ENCODE assay signal across 23 mouse cellular contexts in genomic region chr12:16780320-16780719, GRCm38 (mm10). TPM values are rescaled to one million over a fixed set of nuclear protein-coding genes. Genes with fewer than 3 reads are reported as not detected.
DNase-seq lines count a peak whose midpoint lies in the region; ATAC-seq and TF ChIP-seq lines count a peak whose summit lies in the region.
"Had no signal": no experiment of that assay in that cellular context is flagged by ENCODE, and none has a peak within 500 bp of the region (broad histone marks: within the 10 kb centered on the region; RNA-seq: fewer than 3 reads in every experiment).

No protein-coding gene starts in this region.

- no peaks in the 10 kb centered on the region for H3K36me3 ChIP-seq in intestine, embryonic 16.5 days (ENCODE audit: control insufficient read depth, insufficient read depth, low read length)
- H3K36me3 ChIP-seq in intestine, postnatal 0 days (ENCODE audit: control insufficient read depth, insufficient read depth) = no peaks in the 10 kb centered on the region
- no peaks in the 10 kb centered on the region for H3K36me3 ChIP-seq in liver, embryonic 12.5 days
- H3K36me3 ChIP-seq: embryonic facial prominence, embryonic 12.5 days; forebrain, embryonic 12.5 days; G1E had no signal

- H3K4me2 ChIP-seq in intestine, embryonic 16.5 days (ENCODE audit: low read depth, low read length) = no peak overlapping the region
- H3K4me2 ChIP-seq in intestine, postnatal 0 days (replicated peaks; ENCODE audit: low read depth) = no peak overlapping the region
- no peak overlapping the region for H3K4me2 ChIP-seq in liver, embryonic 12.5 days
- H3K4me2 ChIP-seq: embryonic facial prominence, embryonic 12.5 days; forebrain, embryonic 12.5 days had no signal

- TF ChIP-seq CTCF in intestine, postnatal 0 days (IDR thresholded peaks at IDR 0.05; ENCODE audit: low read depth) = no peak

- H3K9me3 ChIP-seq in intestine, embryonic 16.5 days (ENCODE audit: control insufficient read depth, low read length) = no peaks in the 10 kb centered on the region
- no peaks in the 10 kb centered on the region for H3K9me3 ChIP-seq in intestine, postnatal 0 days (ENCODE audit: control insufficient read depth)
- no peaks in the 10 kb centered on the region for H3K9me3 ChIP-seq in liver, embryonic 12.5 days (replicated peaks)
- H3K9me3 ChIP-seq: embryonic facial prominence, embryonic 10.5 days; embryonic facial prominence, embryonic 12.5 days; forebrain, embryonic 10.5 days; forebrain, embryonic 12.5 days; G1E had no signal

- H3K27me3 ChIP-seq in intestine, embryonic 16.5 days (replicated peaks; ENCODE audit: control insufficient read depth, insufficient read depth, low read length) = no peaks in the 10 kb centered on the region
- no peaks in the 10 kb centered on the region for H3K27me3 ChIP-seq in intestine, postnatal 0 days (replicated peaks; ENCODE audit: control insufficient read depth, insufficient read depth, low read length)
- H3K27me3 ChIP-seq in liver, embryonic 12.5 days (replicated peaks) = no peaks in the 10 kb centered on the region
- H3K27me3 ChIP-seq: CH12.LX; embryonic facial prominence, embryonic 12.5 days; forebrain, embryonic 12.5 days had no signal

- no peak overlapping the region for H3K4me3 ChIP-seq in intestine, embryonic 16.5 days (ENCODE audit: low read length)
- H3K4me3 ChIP-seq in intestine, postnatal 0 days (ENCODE audit: low read depth, low read length) = no peak overlapping the region
- no peak overlapping the region for H3K4me3 ChIP-seq in liver, embryonic 12.5 days
- H3K4me3 ChIP-seq: embryonic facial prominence, embryonic 10.5 days; embryonic facial prominence, embryonic 12.5 days; forebrain, embryonic 10.5 days; forebrain, embryonic 12.5 days had no signal

- H3K9ac ChIP-seq in intestine, embryonic 16.5 days (ENCODE audit: low read depth, low read length) = no peak overlapping the region
- no peak overlapping the region for H3K9ac ChIP-seq in intestine, postnatal 0 days (ENCODE audit: low read depth, low read length)
- no peak overlapping the region for H3K9ac ChIP-seq in liver, embryonic 12.5 days
- H3K9ac ChIP-seq: embryonic facial prominence, embryonic 12.5 days; forebrain, embryonic 12.5 days had no signal

- peak; percentile 46 for DNase-seq in retina, embryonic 14.5 days (ENCODE audit: low spot score)
- DNase-seq in layer of hippocampus, postnatal 10 days (ENCODE audit: low spot score in 2 of 2) = no peak
- DNase-seq: adrenal gland, adult 2 months; adrenal gland, postnatal 10 days; adrenal gland, postnatal 25 days; B cell, adult 2 months; cerebellum, adult 11 months; cerebellum, adult 18-20 months; cerebellum, adult 8-10 months; cerebellum, adult 9-11 months; cerebellum, postnatal 25 days had no signal

- ATAC-seq in intestine, embryonic 16.5 days = peak; percentile 28; the same call in 1 of the 2 replicates
- no peak for ATAC-seq in intestine, postnatal 0 days
- ATAC-seq in liver, embryonic 12.5 days = no peak
- ATAC-seq: CD4-positive, CD25-positive, alpha-beta regulatory T cell, adult 4 months; forebrain, embryonic 14.5 days; forebrain, embryonic 16.5 days had no signal

- H3K4me1 ChIP-seq in intestine, embryonic 16.5 days (ENCODE audit: control insufficient read depth, insufficient read depth, low read length) = peaks cover 6% of the 10 kb centered on the region; the same call in 1 of the 2 replicates
- peaks cover 6% of the 10 kb centered on the region; the same call in 1 of the 2 replicates for H3K4me1 ChIP-seq in intestine, postnatal 0 days (replicated peaks; ENCODE audit: control insufficient read depth, insufficient read depth, low read length)
- H3K4me1 ChIP-seq in liver, embryonic 12.5 days = peaks cover 4% of the 10 kb centered on the region; the same call in 1 of the 2 replicates
- H3K4me1 ChIP-seq: embryonic facial prominence, embryonic 10.5 days; embryonic facial prominence, embryonic 12.5 days; forebrain, embryonic 12.5 days had no signal

- H3K27ac ChIP-seq in intestine, embryonic 16.5 days (ENCODE audit: low read length) = no peak overlapping the region
- H3K27ac ChIP-seq in intestine, postnatal 0 days (ENCODE audit: low read depth, low read length) = no peak overlapping the region
- no peak overlapping the region for H3K27ac ChIP-seq in liver, embryonic 12.5 days
- H3K27ac ChIP-seq: embryonic facial prominence, embryonic 10.5 days; embryonic facial prominence, embryonic 12.5 days; forebrain, embryonic 10.5 days; forebrain, embryonic 12.5 days had no signal

- 81% methylated on average over 3 of the region's 3 CpGs for WGBS in intestine, embryonic 16.5 days
- 85% methylated on average over 3 of the region's 3 CpGs for WGBS in intestine, postnatal 0 days
- WGBS in liver, embryonic 12.5 days (ENCODE audit: insufficient replicate concordance) = 68% methylated on average over 3 of the region's 3 CpGs

RNA-seq across cellular contexts. Expression of gene Greb1, which starts 20.4 kb away (rescaled TPM):
- 3.8 and 5.4 TPM in 2 replicates for polyA plus RNA-seq in intestine, embryonic 16.5 days (2015; fragmentation: Nextera tagmentation; extraction: Ambion mirVana)
- 2.5 and 3.4 TPM in 2 replicates for polyA plus RNA-seq in intestine, postnatal 0 days (2015; fragmentation: Nextera tagmentation; extraction: Ambion mirVana)
- 1.7 and 1.9 TPM in 2 replicates for polyA plus RNA-seq in liver, embryonic 12.5 days (2016; fragmentation: Nextera tagmentation; extraction: Ambion mirVana)
- under 1 TPM; 0.57 to 0.76 TPM for total RNA-seq in layer of hippocampus, postnatal 10 days (2021)
- total RNA-seq: CH12.LX had no signal
- polyA plus RNA-seq: G1E had no signal

RNA-seq across cellular contexts. Expression of gene E2f6, which starts 30.4 kb away (rescaled TPM):
- 28.9 and 29.5 TPM in 2 replicates for polyA plus RNA-seq in intestine, embryonic 16.5 days (2015; fragmentation: Nextera tagmentation; extraction: Ambion mirVana)
- 11.7 and 12.1 TPM in 2 replicates for polyA plus RNA-seq in intestine, postnatal 0 days (2015; fragmentation: Nextera tagmentation; extraction: Ambion mirVana)
- 39.8 TPM in 2 replicates for polyA plus RNA-seq in liver, embryonic 12.5 days (2016; fragmentation: Nextera tagmentation; extraction: Ambion mirVana)
- 10 to 100 TPM; 23.2 to 24.5 TPM for total RNA-seq in layer of hippocampus, postnatal 10 days (2021)
